Mouse (Mus musculus): ENCODE data around the gene Uap1. TPM values are rescaled to one million over a fixed set of nuclear protein-coding genes. Genes with fewer than 3 reads are reported as not detected.

Uap1 gene
- total RNA-seq, 2 experiments from 2014 or later: 64.4 to 68.2 TPM

- intact Hi-C loops (cut with DNase I): no loop called here
- DNase-seq (ENCODE audit: low spot score in 2 of 2): no peak
These were observed 1.1 kb upstream of the Uap1 start for GRCm38 (mm10) chr1:170175848-170176247.

- intact Hi-C loops (cut with DNase I): no loop called here
- DNase-seq (ENCODE audit: low spot score in 2 of 2): no peak
These were observed 555 bp downstream of the Uap1 start for GRCm38 (mm10) chr1:170173991-170174813.

GRCm38 (mm10) chr1:170167781-170168180 lies 7.0 kb downstream of the Uap1 start:
- no peak for DNase-seq (ENCODE audit: low spot score in 2 of 2)
- intact Hi-C loops (cut with DNase I): no loop called here

- no peak for DNase-seq (ENCODE audit: low spot score in 2 of 2)
- intact Hi-C loops (cut with DNase I): no loop called here
These were observed 9.8 kb downstream of the Uap1 start for GRCm38 (mm10) chr1:170164913-170165312.

- intact Hi-C loops (cut with DNase I): no loop called here
These were observed 10.6 kb downstream of the Uap1 start for GRCm38 (mm10) chr1:170164053-170164614.

GRCm38 (mm10) chr1:170163398-170163943 lies 11.3 kb downstream of the Uap1 start:
- DNase-seq (ENCODE audit: low spot score in 2 of 2): no peak
- intact Hi-C loops (cut with DNase I): no loop called here

More at GRCm38 (mm10) chr1:170164053-170164614, 10.6 kb downstream of the Uap1 start:
- no peak for DNase-seq (ENCODE audit: low spot score in 2 of 2)

- intact Hi-C loops (cut with DNase I): no loop called here
- no peak for DNase-seq (ENCODE audit: low spot score in 2 of 2)
These were observed 12.9 kb downstream of the Uap1 start for GRCm38 (mm10) chr1:170161852-170162251.

GRCm38 (mm10) chr1:170160397-170160938 lies 14.3 kb downstream of the Uap1 start:
- intact Hi-C loops (cut with DNase I): no loop called here

GRCm38 (mm10) chr1:170159707-170160106 lies 15.1 kb downstream of the Uap1 start:
- intact Hi-C loops (cut with DNase I): no loop called here
- no peak for DNase-seq (ENCODE audit: low spot score in 2 of 2)

More at GRCm38 (mm10) chr1:170160397-170160938, 14.3 kb downstream of the Uap1 start:
- no peak for DNase-seq (ENCODE audit: low spot score in 2 of 2)

- no peak for DNase-seq (ENCODE audit: low spot score in 2 of 2)
- intact Hi-C loops (cut with DNase I): no loop called here
These were observed 19.0 kb downstream of the Uap1 start for GRCm38 (mm10) chr1:170155761-170156160.

GRCm38 (mm10) chr1:170155298-170155697 lies 19.5 kb downstream of the Uap1 start:
- DNase-seq (ENCODE audit: low spot score in 2 of 2): no peak
- intact Hi-C loops (cut with DNase I): no loop called here

GRCm38 (mm10) chr1:170153986-170154385 lies 20.8 kb downstream of the Uap1 start:
- DNase-seq (ENCODE audit: low spot score in 2 of 2): no peak
- intact Hi-C loops (cut with DNase I): no loop called here

- intact Hi-C loops (cut with DNase I): no loop called here
- DNase-seq (ENCODE audit: low spot score in 2 of 2): no peak
These were observed 22.2 kb downstream of the Uap1 start for GRCm38 (mm10) chr1:170152552-170152951.

GRCm38 (mm10) chr1:170150870-170151269 lies 23.9 kb downstream of the Uap1 start:
- intact Hi-C loops (cut with DNase I): no loop called here
- no peak for DNase-seq (ENCODE audit: low spot score in 2 of 2)

GRCm38 (mm10) chr1:170149756-170150155 lies 25.0 kb downstream of the Uap1 start:
- DNase-seq (ENCODE audit: low spot score in 2 of 2): no peak
- intact Hi-C loops (cut with DNase I): no loop called here

GRCm38 (mm10) chr1:170148536-170148935 lies 26.2 kb downstream of the Uap1 start:
- no peak for DNase-seq (ENCODE audit: low spot score in 2 of 2)
- intact Hi-C loops (cut with DNase I): no loop called here

- DNase-seq (ENCODE audit: low spot score in 2 of 2): no peak
- intact Hi-C loops (cut with DNase I): no loop called here
These were observed 26.9 kb downstream of the Uap1 start for GRCm38 (mm10) chr1:170147651-170148448.

- no peak for DNase-seq (ENCODE audit: low spot score in 2 of 2)
- intact Hi-C loops (cut with DNase I): no loop called here
These were observed 29.2 kb downstream of the Uap1 start for GRCm38 (mm10) chr1:170145606-170146005.

GRCm38 (mm10) chr1:170142256-170142871 lies 32.4 kb downstream of the Uap1 start:
- DNase-seq (ENCODE audit: low spot score in 2 of 2): no peak
- intact Hi-C loops (cut with DNase I): no loop called here
